Mouse (Mus musculus) kidney, adult 2 months (tissue): ENCODE measurements around the gene C330007P06Rik. TPM values are rescaled to one million over a fixed set of nuclear protein-coding genes. Genes with fewer than 3 reads are reported as not detected.
A peak's percentile ranks its signal among the peaks of the same experiment; 100 is the strongest.

Experiments used
- DNase-seq: peaks from one replicate; pipeline ENCODE4 v3.0.0; 2021
- H3K27ac ChIP-seq: fragments of 200-500 bp; 2 replicates; pipeline ENCODE4 v1.5.1; 2012; ENCODE audit warnings: low read depth, low read length, control low read depth, inconsistent platforms; ENCODE audit not compliant: insufficient read depth
- H3K27me3 ChIP-seq: fragments of 200-500 bp; replicated peaks from 2 replicates; pipeline ENCODE4 v1.6.1; 2012; ENCODE audit warnings: mild to moderate bottlenecking, moderate library complexity, low read length, inconsistent platforms; ENCODE audit not compliant: control insufficient read depth, insufficient read depth
- H3K36me3 ChIP-seq: fragments of 200-500 bp; 2 replicates; pipeline ENCODE4 v1.6.1; 2012; ENCODE audit warnings: mild to moderate bottlenecking, moderate library complexity, low read length, inconsistent platforms; ENCODE audit not compliant: control insufficient read depth, insufficient read depth
- H3K4me1 ChIP-seq: fragments of 200-500 bp; 2 replicates; pipeline ENCODE4 v1.6.1; 2011; ENCODE audit warnings: low read length; ENCODE audit not compliant: control insufficient read depth, insufficient read depth
- H3K4me3 ChIP-seq: fragments of 200-500 bp; 2 replicates; pipeline ENCODE4 v1.5.1; 2011; ENCODE audit warnings: mild to moderate bottlenecking, low read depth, low read length, control low read depth; ENCODE audit not compliant: insufficient read depth
- CTCF ChIP-seq: fragments of 200-500 bp; conservative IDR thresholded peaks from 2 replicates; pipeline ENCODE4 v1.5.1; 2011; ENCODE audit warnings: low read depth, mild to moderate bottlenecking, control low read depth, low read length, moderate library complexity, mixed read lengths; ENCODE audit not compliant: insufficient read depth, insufficient read length
- POLR2A ChIP-seq: fragments of 200-500 bp; IDR thresholded peaks from one replicate; pipeline ENCODE4 v1.6.1; 2011; ENCODE audit warnings: low read depth, low read length, control low read depth
- WGBS: fragments of 180-500 bp; shearing (Covaris S2); methylation state at CpG from one replicate; pipeline ENCODE4 v1.1.7; 2018; 5-methylcytosine and 5-hydroxymethylcytosine counted together
- polyA plus RNA-seq: library from polyadenylated mRNA; depleted of rRNA; stranded (reverse); fragments of >200 nt; gene quantifications from 2 replicates; pipeline ENCODE4 v1.2.3, GENCODE M21; 2012

Gene C330007P06Rik
- polyA plus RNA-seq, 1 experiment = 17.8 TPM

- no peaks in the 10 kb centered on the region for H3K36me3 ChIP-seq
- H3K4me1 ChIP-seq = peaks cover 18% of the 10 kb centered on the region
- no peak overlapping the region for H3K27ac ChIP-seq
- 73% methylated on average over 4 of the region's 4 CpGs for WGBS
- H3K4me3 ChIP-seq = no peak overlapping the region
- TF ChIP-seq CTCF (no peak), POLR2A (no peak)
- peak; percentile 54 for DNase-seq
- no peaks in the 10 kb centered on the region for H3K27me3 ChIP-seq
Observed at GRCm38 (mm10) chrX:36819575-36819974, 54.3 kb downstream of the C330007P06Rik start.

DNA sequence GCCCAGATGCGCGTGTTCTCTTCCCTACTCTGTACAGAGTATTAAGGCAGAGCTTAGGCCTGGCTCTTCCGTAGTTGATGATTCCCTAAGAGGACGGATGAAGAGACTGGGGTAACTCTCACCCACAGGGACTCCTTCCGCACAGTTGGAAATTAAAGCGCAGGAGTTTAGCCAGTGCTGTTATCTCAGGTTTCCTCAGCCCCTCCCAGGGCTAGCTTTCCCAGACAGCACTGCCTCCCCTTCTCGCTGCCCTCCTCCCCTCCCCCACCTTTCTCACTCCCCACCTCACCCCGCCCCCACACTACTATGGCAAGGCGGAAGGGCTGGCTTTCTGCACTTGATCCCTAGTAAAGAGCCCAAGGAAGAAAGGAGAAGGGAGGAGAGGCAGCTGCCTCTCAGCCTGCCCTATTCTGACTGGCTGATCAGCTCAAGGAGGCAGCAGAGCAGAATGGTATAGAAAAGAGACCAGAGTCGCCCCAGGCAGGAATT, 56.9 kb downstream of the C330007P06Rik start:
- Histone ChIP-seq H3K27ac (peak overlapping the region; percentile 74), H3K36me3 (no peaks in the 10 kb centered on the region), H3K4me1 (peaks cover 14% of the 10 kb centered on the region), H3K27me3 (no peaks in the 10 kb centered on the region), H3K4me3 (peak overlapping the region; percentile 36; the same call in 1 of the 2 replicates)
- TF ChIP-seq CTCF (no peak), POLR2A (no peak)
- no peak for DNase-seq
- 12% methylated on average over 10 of the region's 10 CpGs for WGBS

DNA sequence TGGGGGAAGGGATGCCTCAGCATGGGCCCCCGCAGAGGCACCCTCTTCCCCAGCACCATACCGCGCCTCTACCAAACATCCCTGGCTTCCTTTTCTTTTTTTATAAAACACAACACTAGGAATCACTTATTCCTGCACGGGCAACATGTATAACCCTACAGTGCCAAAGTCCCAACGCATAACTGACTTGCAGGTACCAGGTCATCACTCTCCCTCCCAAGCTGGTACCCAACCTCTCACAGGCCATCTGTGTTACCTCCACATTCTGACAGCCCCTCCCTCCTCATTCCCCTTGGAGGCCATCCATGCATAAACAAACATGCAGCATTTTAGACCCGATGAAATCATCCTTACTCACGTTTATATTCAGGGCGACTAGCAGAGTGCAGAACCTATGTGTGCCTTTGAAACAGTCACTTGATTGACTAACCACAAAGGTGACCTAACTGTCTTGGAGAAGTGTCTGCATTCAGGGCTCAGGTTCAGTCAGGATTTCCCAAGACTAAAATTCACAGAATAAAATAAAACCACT, 57.5 kb downstream of the C330007P06Rik start:
- no peaks in the 10 kb centered on the region for H3K27me3 ChIP-seq
- peaks cover 14% of the 10 kb centered on the region for H3K4me1 ChIP-seq
- H3K36me3 ChIP-seq = no peaks in the 10 kb centered on the region
- no peak for DNase-seq
- H3K4me3 ChIP-seq = no peak overlapping the region
- peak overlapping the region; percentile 74 for H3K27ac ChIP-seq
- WGBS = 34% methylated on average over 8 of the region's 8 CpGs
- TF ChIP-seq POLR2A (no peak), CTCF (no peak)

GRCm38 (mm10) chrX:36815439-36815838, 58.5 kb downstream of the C330007P06Rik start:
- Histone ChIP-seq H3K36me3 (no peaks in the 10 kb centered on the region), H3K4me3 (no peak overlapping the region), H3K27me3 (no peaks in the 10 kb centered on the region), H3K4me1 (peaks cover 14% of the 10 kb centered on the region), H3K27ac (peak overlapping the region; percentile 82)
- 43% methylated on average over 3 of the region's 4 CpGs for WGBS
- no peak for DNase-seq
- TF ChIP-seq POLR2A (no peak), CTCF (no peak)

DNA sequence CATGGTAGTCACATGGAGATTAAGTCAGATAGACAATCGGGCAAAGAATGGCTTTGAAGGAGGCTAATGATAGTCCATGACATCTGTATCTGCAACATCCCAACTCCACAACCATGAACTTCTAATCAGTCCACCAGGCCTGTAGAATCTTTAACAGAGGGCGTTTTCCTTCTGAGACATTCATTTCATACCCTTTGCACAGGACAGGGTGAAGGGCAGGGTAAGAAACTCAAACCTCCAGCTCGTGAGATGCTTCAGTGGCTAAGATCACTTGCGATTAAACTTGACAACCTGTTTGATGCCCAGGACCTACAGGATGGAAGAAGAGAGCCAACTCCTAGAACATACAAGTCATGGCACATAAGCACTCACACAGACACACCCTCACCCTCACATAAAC, 58.9 kb downstream of the C330007P06Rik start:
- peak; percentile 66 for DNase-seq
- H3K4me1 ChIP-seq = peaks cover 14% of the 10 kb centered on the region
- TF ChIP-seq POLR2A = no peak
- no peak for TF ChIP-seq CTCF
- no peaks in the 10 kb centered on the region for H3K36me3 ChIP-seq
- 40% methylated on average over 4 of the region's 4 CpGs for WGBS
- no peaks in the 10 kb centered on the region for H3K27me3 ChIP-seq
- peak overlapping the region; percentile 82 for H3K27ac ChIP-seq
- H3K4me3 ChIP-seq = no peak overlapping the region

DNA sequence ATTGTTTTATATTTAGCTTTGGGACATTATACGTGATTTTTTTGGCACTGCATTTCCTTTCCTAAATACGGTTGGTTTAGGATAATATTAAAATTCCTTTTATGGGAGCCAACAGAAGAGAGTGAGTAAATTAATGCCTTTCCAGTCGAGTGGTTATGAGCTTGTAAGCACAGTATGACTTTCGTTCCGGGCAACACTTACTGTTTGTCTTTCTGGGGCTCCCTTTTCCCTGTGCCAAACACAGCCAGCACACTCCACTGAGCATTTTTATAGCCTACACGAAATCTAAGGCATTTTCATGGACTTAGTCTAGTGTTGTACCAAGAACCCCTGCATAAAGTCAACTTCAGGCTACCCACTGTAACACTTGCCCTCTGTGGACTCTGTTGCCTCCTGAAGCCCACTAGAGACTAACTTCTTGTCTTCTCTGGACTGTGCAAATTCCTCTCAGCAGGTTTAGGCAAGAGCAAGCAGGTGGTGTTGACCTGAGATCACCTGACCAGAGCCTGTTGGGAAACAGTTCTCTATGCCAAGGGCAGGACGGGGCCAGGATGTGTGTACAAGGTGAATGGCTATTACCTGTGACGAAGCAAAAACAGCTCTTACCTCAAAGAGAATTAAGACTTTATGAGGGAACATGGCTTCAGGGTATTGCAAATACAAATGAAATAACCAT, 59.6 kb downstream of the C330007P06Rik start:
- Histone ChIP-seq H3K4me3 (no peak overlapping the region), H3K27ac (peak overlapping the region; percentile 82), H3K36me3 (no peaks in the 10 kb centered on the region), H3K4me1 (peaks cover 13% of the 10 kb centered on the region), H3K27me3 (no peaks in the 10 kb centered on the region)
- DNase-seq = peak; percentile 89
- no peak for TF ChIP-seq POLR2A
- TF ChIP-seq CTCF = no peak
- WGBS = 31% methylated on average over 8 of the region's 8 CpGs

DNA sequence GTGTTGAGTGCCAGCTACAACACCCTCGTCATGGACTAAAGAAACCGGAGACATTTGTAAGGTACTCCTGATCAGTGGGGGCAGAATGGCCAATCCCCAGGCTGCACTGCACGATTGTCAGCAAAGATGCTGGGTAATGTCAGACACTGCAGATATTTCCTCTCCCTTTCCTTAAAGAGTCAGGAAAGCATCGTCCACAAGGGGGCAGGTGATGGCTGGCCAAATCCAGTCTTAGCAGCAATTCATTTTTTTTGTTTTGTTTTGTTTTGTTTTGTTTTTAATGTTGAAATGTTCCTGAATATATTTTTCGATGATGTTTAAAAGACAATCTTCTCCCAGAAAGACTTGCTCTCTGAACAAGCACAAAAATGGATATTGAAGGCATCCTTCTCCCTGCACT, 62.5 kb downstream of the C330007P06Rik start:
- no peaks in the 10 kb centered on the region for H3K36me3 ChIP-seq
- no peak overlapping the region for H3K27ac ChIP-seq
- H3K4me3 ChIP-seq = no peak overlapping the region
- no peak for DNase-seq
- H3K4me1 ChIP-seq = peaks cover 8% of the 10 kb centered on the region; the same call in 1 of the 2 replicates
- H3K27me3 ChIP-seq = no peaks in the 10 kb centered on the region
- TF ChIP-seq CTCF (peak; percentile 56), POLR2A (no peak)
- WGBS = 21% methylated on average over 5 of the region's 5 CpGs
